Mouse (Mus musculus) kidney, adult 2 months (tissue): ENCODE results near the gene Zbtb20. TPM values are rescaled to one million over a fixed set of nuclear protein-coding genes. Genes with fewer than 3 reads are reported as not detected.
A peak's percentile ranks its signal among the peaks of the same experiment; 100 is the strongest.

Source experiments
- DNase-seq: peaks from one replicate; pipeline ENCODE4 v3.0.0; 2021
- H3K27ac ChIP-seq: fragments of 200-500 bp; 2 replicates; pipeline ENCODE4 v1.5.1; 2012; ENCODE audit warnings: low read depth, low read length, control low read depth, inconsistent platforms; ENCODE audit not compliant: insufficient read depth
- H3K27me3 ChIP-seq: fragments of 200-500 bp; replicated peaks from 2 replicates; pipeline ENCODE4 v1.6.1; 2012; ENCODE audit warnings: mild to moderate bottlenecking, moderate library complexity, low read length, inconsistent platforms; ENCODE audit not compliant: control insufficient read depth, insufficient read depth
- H3K36me3 ChIP-seq: fragments of 200-500 bp; 2 replicates; pipeline ENCODE4 v1.6.1; 2012; ENCODE audit warnings: mild to moderate bottlenecking, moderate library complexity, low read length, inconsistent platforms; ENCODE audit not compliant: control insufficient read depth, insufficient read depth
- H3K4me1 ChIP-seq: fragments of 200-500 bp; 2 replicates; pipeline ENCODE4 v1.6.1; 2011; ENCODE audit warnings: low read length; ENCODE audit not compliant: control insufficient read depth, insufficient read depth
- H3K4me3 ChIP-seq: fragments of 200-500 bp; 2 replicates; pipeline ENCODE4 v1.5.1; 2011; ENCODE audit warnings: mild to moderate bottlenecking, low read depth, low read length, control low read depth; ENCODE audit not compliant: insufficient read depth
- CTCF ChIP-seq: fragments of 200-500 bp; conservative IDR thresholded peaks from 2 replicates; pipeline ENCODE4 v1.5.1; 2011; ENCODE audit warnings: low read depth, mild to moderate bottlenecking, control low read depth, low read length, moderate library complexity, mixed read lengths; ENCODE audit not compliant: insufficient read depth, insufficient read length
- POLR2A ChIP-seq: fragments of 200-500 bp; IDR thresholded peaks from one replicate; pipeline ENCODE4 v1.6.1; 2011; ENCODE audit warnings: low read depth, low read length, control low read depth
- WGBS: fragments of 180-500 bp; shearing (Covaris S2); methylation state at CpG from one replicate; pipeline ENCODE4 v1.1.7; 2018; 5-methylcytosine and 5-hydroxymethylcytosine counted together
- polyA plus RNA-seq: library from polyadenylated mRNA; depleted of rRNA; stranded (reverse); fragments of >200 nt; gene quantifications from 2 replicates; pipeline ENCODE4 v1.2.3, GENCODE M21; 2012

Zbtb20 gene
- polyA plus RNA-seq, 1 experiment: 25.1 TPM

GRCm38 (mm10) chr16:43235721-43236159, 360.1 kb downstream of the Zbtb20 start:
- Histone ChIP-seq H3K36me3 (no peaks in the 10 kb centered on the region), H3K4me1 (peaks cover 7% of the 10 kb centered on the region), H3K27me3 (no peaks in the 10 kb centered on the region), H3K27ac (peak overlapping the region; percentile 94), H3K4me3 (peak overlapping the region; percentile 60)
- TF ChIP-seq CTCF (no peak), POLR2A (no peak)
- peak; percentile 83 for DNase-seq
- 20% methylated on average over 8 of the region's 8 CpGs for WGBS

DNA sequence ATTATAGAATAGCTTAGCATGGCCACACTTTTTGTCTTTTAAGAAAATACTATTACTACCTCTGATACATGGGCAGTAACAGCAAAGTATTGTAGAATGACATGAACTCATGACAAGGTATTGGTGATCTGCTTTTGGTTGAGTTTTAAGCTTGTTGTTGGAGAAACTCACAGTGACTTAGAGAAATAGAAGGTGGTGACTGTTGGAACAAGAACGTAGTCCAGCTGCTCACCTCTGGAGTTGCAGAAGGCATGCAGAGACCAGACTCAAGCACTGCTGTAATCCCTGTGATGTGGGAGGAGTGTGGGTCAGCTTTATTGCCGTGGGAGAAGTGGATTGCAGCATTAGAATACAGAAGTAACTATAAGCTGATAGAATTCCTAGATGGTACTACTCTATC, 361.9 kb downstream of the Zbtb20 start:
- Histone ChIP-seq H3K4me1 (peaks cover 10% of the 10 kb centered on the region), H3K36me3 (no peaks in the 10 kb centered on the region), H3K27ac (peak overlapping the region; percentile 75; the same call in 1 of the 2 replicates), H3K4me3 (peak overlapping the region; percentile 28), H3K27me3 (no peaks in the 10 kb centered on the region)
- DNase-seq: peak; percentile 57
- TF ChIP-seq POLR2A (no peak), CTCF (no peak)
- 50% methylated on average over 2 of the region's 2 CpGs for WGBS

GRCm38 (mm10) chr16:43247026-43247425, 371.3 kb downstream of the Zbtb20 start:
- H3K36me3 ChIP-seq: no peaks in the 10 kb centered on the region; the same call in 1 of the 2 replicates
- H3K4me1 ChIP-seq: 0 out of 2 replicates have a peak, but pooled peaks cover 8% of the 10 kb centered on the region
- 0 out of 2 replicates have a peak overlapping the region, but pooled peaks have one; percentile 56 for H3K27ac ChIP-seq
- no peak for TF ChIP-seq POLR2A
- no peak for TF ChIP-seq CTCF
- DNase-seq: peak; percentile 82
- 48% methylated on average over 5 of the region's 5 CpGs for WGBS
- no peaks in the 10 kb centered on the region for H3K27me3 ChIP-seq
- no peak overlapping the region for H3K4me3 ChIP-seq

GRCm38 (mm10) chr16:43253077-43253476, 377.4 kb downstream of the Zbtb20 start:
- no peak for TF ChIP-seq CTCF
- no peak for TF ChIP-seq POLR2A
- Histone ChIP-seq H3K4me1 (peaks cover 12% of the 10 kb centered on the region; the same call in 1 of the 2 replicates), H3K27ac (no peak overlapping the region), H3K36me3 (no peaks in the 10 kb centered on the region; the same call in 1 of the 2 replicates), H3K4me3 (no peak overlapping the region), H3K27me3 (no peaks in the 10 kb centered on the region)
- no peak for DNase-seq
- WGBS: 43% methylated on average over 2 of the region's 2 CpGs

GRCm38 (mm10) chr16:43253746-43254145, 378.1 kb downstream of the Zbtb20 start:
- H3K27ac ChIP-seq: no peak overlapping the region
- TF ChIP-seq CTCF (no peak), POLR2A (no peak)
- H3K4me3 ChIP-seq: no peak overlapping the region
- no peak for DNase-seq
- H3K27me3 ChIP-seq: no peaks in the 10 kb centered on the region
- H3K36me3 ChIP-seq: no peaks in the 10 kb centered on the region; the same call in 1 of the 2 replicates
- peaks cover 12% of the 10 kb centered on the region; the same call in 1 of the 2 replicates for H3K4me1 ChIP-seq
- WGBS: 94% methylated on average over 4 of the region's 4 CpGs

DNA sequence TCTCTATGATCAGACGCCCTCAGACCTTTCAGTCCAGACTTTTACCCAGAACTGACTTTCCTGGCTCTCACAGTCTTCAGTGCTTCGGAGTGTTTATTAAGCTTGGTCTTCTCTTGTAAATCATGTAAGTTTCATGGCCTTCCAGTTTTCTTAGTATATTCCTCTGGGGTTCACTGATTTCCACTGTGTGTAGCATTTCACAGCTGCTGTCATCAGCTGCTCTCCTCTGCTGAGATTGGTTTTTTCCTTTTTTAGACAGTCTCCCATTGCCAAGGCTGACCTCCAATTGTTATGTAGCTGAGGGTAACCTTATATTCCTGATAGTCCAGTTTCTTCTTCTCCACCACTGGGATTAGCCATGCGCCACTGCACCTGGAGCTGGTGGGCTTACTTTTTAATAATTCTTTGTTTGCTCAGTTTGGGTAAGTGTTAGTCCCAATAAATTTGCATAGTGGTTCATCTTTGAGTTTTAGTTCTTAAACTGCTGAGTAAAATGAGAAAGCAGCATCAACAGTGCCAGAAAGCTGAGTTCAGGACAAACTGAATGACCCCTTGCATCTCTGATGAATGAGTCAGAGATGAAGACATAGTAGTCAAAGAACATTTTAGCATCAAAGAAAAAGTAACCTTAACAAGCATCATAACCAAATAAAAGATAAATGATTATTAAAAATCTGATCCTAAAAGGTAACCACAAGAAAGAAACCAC, 380.7 kb downstream of the Zbtb20 start:
- H3K4me1 ChIP-seq: peaks cover 14% of the 10 kb centered on the region; the same call in 1 of the 2 replicates
- H3K36me3 ChIP-seq: peaks cover 2% of the 10 kb centered on the region
- H3K27me3 ChIP-seq: no peaks in the 10 kb centered on the region
- no peak overlapping the region for H3K4me3 ChIP-seq
- no peak for TF ChIP-seq CTCF
- no peak for TF ChIP-seq POLR2A
- no peak for DNase-seq
- H3K27ac ChIP-seq: peak overlapping the region; percentile 35
- 71% methylated on average over 3 of the region's 3 CpGs for WGBS

GRCm38 (mm10) chr16:43256900-43257281, 381.2 kb downstream of the Zbtb20 start:
- TF ChIP-seq CTCF: no peak
- no peak for TF ChIP-seq POLR2A
- H3K27me3 ChIP-seq: no peaks in the 10 kb centered on the region
- 69% methylated on average over 1 of the region's 1 CpGs for WGBS

GRCm38 (mm10) chr16:43259466-43259865, 383.8 kb downstream of the Zbtb20 start:
- DNase-seq: peak; percentile 67
- Histone ChIP-seq H3K36me3 (peaks cover 2% of the 10 kb centered on the region), H3K27me3 (no peaks in the 10 kb centered on the region), H3K4me1 (peaks cover 14% of the 10 kb centered on the region; the same call in 1 of the 2 replicates), H3K27ac (no peak overlapping the region), H3K4me3 (no peak overlapping the region)
- TF ChIP-seq CTCF (no peak), POLR2A (no peak)
- WGBS: 47% methylated on average over 1 of the region's 1 CpGs

More at GRCm38 (mm10) chr16:43256900-43257281, 381.2 kb downstream of the Zbtb20 start:
- Histone ChIP-seq H3K27ac (no peak overlapping the region), H3K4me1 (peaks cover 14% of the 10 kb centered on the region; the same call in 1 of the 2 replicates), H3K36me3 (peaks cover 2% of the 10 kb centered on the region), H3K4me3 (no peak overlapping the region)
- DNase-seq: no peak
